Mouse (Mus musculus): ENCODE results near the gene Pfkfb3.

Pfkfb3 gene

DNA sequence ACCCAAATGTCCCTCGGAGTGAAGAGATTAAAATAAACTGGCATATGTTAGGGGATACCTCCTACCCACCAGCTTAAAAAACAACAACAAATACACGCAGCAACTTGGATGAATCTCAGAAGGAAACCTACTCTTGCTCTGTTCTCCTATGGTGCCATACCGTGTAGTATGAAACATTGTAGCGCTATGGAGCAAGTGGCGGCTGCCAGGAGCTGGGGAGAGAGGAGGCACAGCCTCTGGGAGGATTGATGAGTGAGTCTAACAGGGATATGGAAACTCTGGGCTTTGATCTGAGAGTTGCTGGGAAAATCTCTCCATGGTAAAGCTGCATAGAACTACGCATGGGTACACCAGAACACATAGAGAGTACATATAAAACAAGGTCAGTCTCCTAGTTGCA, 126.3 kb downstream of the Pfkfb3 start:
- DNase-seq: no peak

GRCm38 (mm10) chr2:11426379-11426778, 127.5 kb downstream of the Pfkfb3 start:
- no peak for DNase-seq

DNA sequence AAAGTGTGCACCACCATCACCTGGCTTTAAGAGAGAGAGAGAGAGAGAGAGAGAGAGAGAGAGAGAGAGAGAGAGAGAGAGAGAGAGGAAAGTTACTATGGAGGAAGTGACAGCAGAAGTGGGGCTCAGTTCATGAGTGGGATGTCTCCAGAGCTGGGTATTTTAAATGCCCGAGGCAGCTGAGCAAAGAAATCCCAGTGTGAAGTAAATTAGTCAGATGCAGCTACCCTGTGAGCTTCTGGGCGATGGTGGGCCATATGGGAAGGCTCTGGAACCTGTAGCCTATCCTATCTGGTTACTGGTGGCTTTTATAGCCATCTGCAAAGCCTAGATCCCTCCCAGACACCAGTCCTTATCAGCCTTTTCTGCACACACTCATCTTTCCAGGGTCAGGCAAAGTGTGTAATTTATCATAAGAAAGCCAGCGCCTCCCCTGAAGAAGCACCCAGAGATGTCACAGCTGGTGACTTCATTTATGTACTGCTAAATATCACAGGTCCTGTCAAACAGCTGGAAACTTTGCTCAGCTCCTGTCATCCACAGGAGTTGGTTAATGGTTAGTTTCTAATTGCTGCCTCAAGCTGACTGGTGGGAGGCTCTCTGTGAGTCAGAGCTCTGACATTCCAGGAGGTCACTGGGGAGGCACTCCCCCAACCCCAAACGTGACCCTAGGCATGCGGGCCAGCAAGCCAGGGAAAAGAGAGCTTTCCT, 128.3 kb downstream of the Pfkfb3 start:
- no peak for DNase-seq

DNA sequence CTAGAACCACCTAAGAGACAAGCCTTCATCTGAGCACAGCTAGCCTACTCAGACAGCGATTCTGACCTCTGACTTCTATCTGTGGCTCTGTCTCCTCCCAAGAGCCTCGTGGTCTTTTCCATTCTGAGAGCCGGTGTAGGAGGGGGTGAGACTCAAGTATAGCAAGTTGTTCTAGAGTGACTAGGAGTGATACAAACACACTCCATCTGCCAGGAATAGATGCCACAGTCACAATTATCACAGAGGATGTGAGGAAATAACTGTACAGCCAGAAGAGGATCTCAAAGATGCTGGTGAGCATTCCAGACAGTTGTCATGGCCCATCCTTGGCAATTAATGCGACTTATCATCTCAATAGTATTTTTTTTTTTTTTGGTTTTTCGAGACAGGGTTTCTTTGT, 129.6 kb downstream of the Pfkfb3 start:
- no peak for DNase-seq

- no peak for DNase-seq
Observed at GRCm38 (mm10) chr2:11423421-11423820, 130.5 kb downstream of the Pfkfb3 start.

- no peak for DNase-seq
Observed at GRCm38 (mm10) chr2:11422384-11422783, 131.5 kb downstream of the Pfkfb3 start.
